In genomic region chr16:32010330-32010729, GRCm38 (mm10) we compare ENCODE assay signal across 25 mouse cellular contexts. TPM values are rescaled to one million over a fixed set of nuclear protein-coding genes. Genes with fewer than 3 reads are reported as not detected.
DNase-seq lines count a peak whose midpoint lies in the region; ATAC-seq and TF ChIP-seq lines count a peak whose summit lies in the region.
"Had no signal": no experiment of that assay in that cellular context is flagged by ENCODE, and none has a peak within 500 bp of the region (broad histone marks: within the 10 kb centered on the region; RNA-seq: fewer than 3 reads in every experiment).

No protein-coding gene starts in this region.

- DNase-seq in kidney, postnatal 36 days, result no peak
- DNase-seq in liver, postnatal 0 days, result no peak
- DNase-seq in urinary bladder, postnatal 14 days (ENCODE audit: low spot score), result no peak
- DNase-seq: B cell, adult 2 months; cerebellum, adult 11 months; cerebellum, adult 2 months; cerebellum, adult 9-11 months; cerebellum, postnatal 25 days; forebrain, postnatal 0 days; gastrocnemius, adult 2 months; gastrocnemius, postnatal 14 days; heart, adult 18-20 months; heart, postnatal 14 days; heart, postnatal 4 days had no signal

- ATAC-seq in intestine, embryonic 16.5 days, result peak; percentile 70
- no peak for ATAC-seq in intestine, postnatal 0 days
- no peak for ATAC-seq in kidney, embryonic 16.5 days (ENCODE audit: low FRiP score, low TSS enrichment)
- ATAC-seq in liver, embryonic 12.5 days, result 0 out of 2 replicates have a peak, but pooled peaks have one; percentile 17
- ATAC-seq in liver, postnatal 0 days, result no peak

- H3K9me3 ChIP-seq in intestine, embryonic 16.5 days (ENCODE audit: control insufficient read depth, low read length), result no peaks in the 10 kb centered on the region
- H3K9me3 ChIP-seq in intestine, postnatal 0 days (ENCODE audit: control insufficient read depth), result no peaks in the 10 kb centered on the region
- no peaks in the 10 kb centered on the region for H3K9me3 ChIP-seq in kidney, embryonic 16.5 days (ENCODE audit: low read length)
- no peaks in the 10 kb centered on the region for H3K9me3 ChIP-seq in liver, embryonic 12.5 days (replicated peaks)
- H3K9me3 ChIP-seq in liver, postnatal 0 days (ENCODE audit: low read length), result no peaks in the 10 kb centered on the region
- H3K9me3 ChIP-seq: embryonic facial prominence, embryonic 12.5 days; embryonic facial prominence, embryonic 15.5 days; G1E; heart, embryonic 13.5 days had no signal

- no peaks in the 10 kb centered on the region for H3K36me3 ChIP-seq in intestine, embryonic 16.5 days (ENCODE audit: control insufficient read depth, insufficient read depth, low read length)
- peaks cover 5% of the 10 kb centered on the region; the same call in 1 of the 2 replicates for H3K36me3 ChIP-seq in intestine, postnatal 0 days (ENCODE audit: control insufficient read depth, insufficient read depth)
- H3K36me3 ChIP-seq in kidney, embryonic 16.5 days (ENCODE audit: insufficient read depth, low read length), result no peaks in the 10 kb centered on the region; the same call in 1 of the 2 replicates
- H3K36me3 ChIP-seq in liver, embryonic 12.5 days, result peaks cover 9% of the 10 kb centered on the region
- H3K36me3 ChIP-seq in liver, postnatal 0 days (replicated peaks; ENCODE audit: insufficient read depth, low read length), result no peaks in the 10 kb centered on the region

- no peaks in the 10 kb centered on the region for H3K27me3 ChIP-seq in intestine, embryonic 16.5 days (replicated peaks; ENCODE audit: control insufficient read depth, insufficient read depth, low read length)
- H3K27me3 ChIP-seq in intestine, postnatal 0 days (replicated peaks; ENCODE audit: control insufficient read depth, insufficient read depth, low read length), result no peaks in the 10 kb centered on the region
- H3K27me3 ChIP-seq in kidney, embryonic 16.5 days (ENCODE audit: insufficient read depth, low read length), result no peaks in the 10 kb centered on the region
- H3K27me3 ChIP-seq in liver, embryonic 12.5 days (replicated peaks), result no peaks in the 10 kb centered on the region
- no peaks in the 10 kb centered on the region for H3K27me3 ChIP-seq in liver, postnatal 0 days (ENCODE audit: insufficient read depth, low read length)
- H3K27me3 ChIP-seq: CH12.LX; embryonic facial prominence, embryonic 12.5 days; embryonic facial prominence, embryonic 15.5 days; heart, embryonic 13.5 days; Patski had no signal

- TF ChIP-seq CTCF in intestine, postnatal 0 days (IDR thresholded peaks at IDR 0.05; ENCODE audit: low read depth), result no peak
- TF ChIP-seq CTCF in liver, postnatal 0 days (IDR thresholded peaks at IDR 0.05; ENCODE audit: low read depth), result no peak

- H3K4me1 ChIP-seq in intestine, embryonic 16.5 days (ENCODE audit: control insufficient read depth, insufficient read depth, low read length), result 0 out of 2 replicates have a peak, but pooled peaks cover 4% of the 10 kb centered on the region
- 0 out of 2 replicates have a peak, but pooled peaks cover 4% of the 10 kb centered on the region for H3K4me1 ChIP-seq in intestine, postnatal 0 days (replicated peaks; ENCODE audit: control insufficient read depth, insufficient read depth, low read length)
- 0 out of 2 replicates have a peak, but pooled peaks cover 4% of the 10 kb centered on the region for H3K4me1 ChIP-seq in kidney, embryonic 16.5 days (ENCODE audit: insufficient read depth, low read length)
- H3K4me1 ChIP-seq in liver, embryonic 12.5 days, result 0 out of 2 replicates have a peak, but pooled peaks cover 3% of the 10 kb centered on the region
- peaks cover 4% of the 10 kb centered on the region; the same call in 1 of the 2 replicates for H3K4me1 ChIP-seq in liver, postnatal 0 days (ENCODE audit: insufficient read depth)
- H3K4me1 ChIP-seq: embryonic facial prominence, embryonic 12.5 days; embryonic facial prominence, embryonic 15.5 days; heart, embryonic 13.5 days had no signal

- 66% methylated on average over 4 of the region's 4 CpGs for WGBS in intestine, embryonic 16.5 days
- WGBS in intestine, postnatal 0 days, result 56% methylated on average over 4 of the region's 4 CpGs
- 52% methylated on average over 4 of the region's 4 CpGs for WGBS in kidney, embryonic 16.5 days
- 70% methylated on average over 4 of the region's 4 CpGs for WGBS in liver, embryonic 12.5 days (ENCODE audit: insufficient replicate concordance)
- 67% methylated on average over 4 of the region's 4 CpGs for WGBS in liver, postnatal 0 days (ENCODE audit: insufficient replicate concordance)

- no peak overlapping the region for H3K4me2 ChIP-seq in intestine, embryonic 16.5 days (ENCODE audit: low read depth, low read length)
- no peak overlapping the region; the same call in 1 of the 2 replicates for H3K4me2 ChIP-seq in intestine, postnatal 0 days (replicated peaks; ENCODE audit: low read depth)
- H3K4me2 ChIP-seq in kidney, embryonic 16.5 days (replicated peaks; ENCODE audit: low read depth, low read length), result peak overlapping the region; percentile 19; the same call in 1 of the 2 replicates
- no peak overlapping the region for H3K4me2 ChIP-seq in liver, embryonic 12.5 days
- no peak overlapping the region for H3K4me2 ChIP-seq in liver, postnatal 0 days (ENCODE audit: low read depth, low read length)
- H3K4me2 ChIP-seq: embryonic facial prominence, embryonic 12.5 days; embryonic facial prominence, embryonic 15.5 days; heart, embryonic 13.5 days; hindbrain, embryonic 14.5 days had no signal

- no peak overlapping the region for H3K9ac ChIP-seq in intestine, embryonic 16.5 days (ENCODE audit: low read depth, low read length)
- no peak overlapping the region for H3K9ac ChIP-seq in intestine, postnatal 0 days (ENCODE audit: low read depth, low read length)
- no peak overlapping the region for H3K9ac ChIP-seq in kidney, embryonic 16.5 days (replicated peaks; ENCODE audit: low read length)
- no peak overlapping the region for H3K9ac ChIP-seq in liver, embryonic 12.5 days
- H3K9ac ChIP-seq in liver, postnatal 0 days (replicated peaks), result no peak overlapping the region
- H3K9ac ChIP-seq: embryonic facial prominence, embryonic 12.5 days; embryonic facial prominence, embryonic 15.5 days; forebrain, postnatal 0 days; heart, embryonic 13.5 days; hindbrain, embryonic 14.5 days had no signal

- H3K27ac ChIP-seq in intestine, embryonic 16.5 days (ENCODE audit: low read length), result no peak overlapping the region
- no peak overlapping the region for H3K27ac ChIP-seq in intestine, postnatal 0 days (ENCODE audit: low read depth, low read length)
- H3K27ac ChIP-seq in kidney, embryonic 16.5 days (ENCODE audit: low read length), result no peak overlapping the region
- no peak overlapping the region for H3K27ac ChIP-seq in liver, embryonic 12.5 days
- no peak overlapping the region for H3K27ac ChIP-seq in liver, postnatal 0 days (ENCODE audit: low read depth)
- H3K27ac ChIP-seq: embryonic facial prominence, embryonic 12.5 days; embryonic facial prominence, embryonic 15.5 days; gastrocnemius, adult 2 months; heart, embryonic 13.5 days; hindbrain, embryonic 14.5 days had no signal

- TF ChIP-seq EP300 in liver, postnatal 0 days (IDR thresholded peaks at IDR 0.05; ENCODE audit: low read depth), result no peak

- no peak overlapping the region for H3K4me3 ChIP-seq in intestine, embryonic 16.5 days (ENCODE audit: low read length)
- no peak overlapping the region for H3K4me3 ChIP-seq in intestine, postnatal 0 days (ENCODE audit: low read depth, low read length)
- no peak overlapping the region for H3K4me3 ChIP-seq in kidney, embryonic 16.5 days (ENCODE audit: low read length)
- H3K4me3 ChIP-seq in liver, embryonic 12.5 days, result no peak overlapping the region
- H3K4me3 ChIP-seq in liver, postnatal 0 days (ENCODE audit: low read depth, low read length), result no peak overlapping the region
- H3K4me3 ChIP-seq: embryonic facial prominence, embryonic 12.5 days; embryonic facial prominence, embryonic 15.5 days; gastrocnemius, adult 2 months; heart, embryonic 13.5 days had no signal

RNA-seq across cellular contexts. Expression of gene Senp5, which starts 7.2 kb away (rescaled TPM):
- polyA plus RNA-seq in intestine, embryonic 16.5 days (2015; fragmentation: Nextera tagmentation; extraction: Ambion mirVana), result 9.1 and 9.8 TPM in 2 replicates
- 5.0 and 5.2 TPM in 2 replicates for polyA plus RNA-seq in intestine, postnatal 0 days (2015; fragmentation: Nextera tagmentation; extraction: Ambion mirVana)
- polyA plus RNA-seq in kidney, embryonic 16.5 days (2015; fragmentation: Nextera tagmentation; extraction: Ambion mirVana), result 14.0 and 15.5 TPM in 2 replicates
- polyA plus RNA-seq in liver, embryonic 12.5 days (2016; fragmentation: Nextera tagmentation; extraction: Ambion mirVana), result 12.2 and 12.7 TPM in 2 replicates
- 3.7 and 3.8 TPM in 2 replicates for polyA plus RNA-seq in liver, postnatal 0 days (2015; fragmentation: Nextera tagmentation; extraction: Ambion mirVana)

Comparison
In these comparisons a context has a peak if more than half of its experiments do, and no peak if none do; other contexts are left out.
1. ATAC-seq: peak in intestine, embryonic 16.5 days (single experiment) and liver, embryonic 12.5 days (single experiment); none in intestine, postnatal 0 days (single experiment), kidney, embryonic 16.5 days (single experiment) and liver, postnatal 0 days (single experiment).